Mouse (Mus musculus) gastrocnemius, postnatal 4 days (tissue): Measurements from ENCODE around the gene Srebf2. TPM values are rescaled to one million over a fixed set of nuclear protein-coding genes. Genes with fewer than 3 reads are reported as not detected.
A peak's percentile ranks its signal among the peaks of the same experiment; 100 is the strongest.
"Not testable (repeated sequence)": the region's sequence is repeated elsewhere in the genome, so short reads cannot be mapped to it uniquely, and the experiment has no call there.

Experiments
- DNase-seq, 2 experiments: peaks; one replicate each; pipeline ENCODE4 v3.0.0; 2021 to 2022; ENCODE audit warnings: low spot score in 2 of 2, mixed read lengths in 2 of 2
- long read RNA-seq, 2 experiments: library from polyadenylated mRNA; stranded (forward); transcript quantifications; one replicate each; pipeline ENCODE4 v2.0.0; 2021
- total RNA-seq, 2 experiments: library from RNA; stranded (reverse); gene quantifications; 2 replicates each; pipeline ENCODE4 v1.2.3; 2021

The Srebf2 gene
- total RNA-seq = 10 to 100 TPM; 77.9 to 96.4 TPM
- long read RNA-seq, experiment 1, full-length matches to known transcripts = 21 of 45 reads
- long read RNA-seq, experiment 1, partial matches to known transcripts = 8 of 45 reads
- long read RNA-seq, experiment 1, other reads (novel, unspliced or antisense) = 16 of 45 reads
- long read RNA-seq, experiment 2, full-length matches to known transcripts = 34 of 78 reads
- long read RNA-seq, experiment 2, partial matches to known transcripts = 26 of 78 reads
- long read RNA-seq, experiment 2, other reads (novel, unspliced or antisense) = 18 of 78 reads

DNA sequence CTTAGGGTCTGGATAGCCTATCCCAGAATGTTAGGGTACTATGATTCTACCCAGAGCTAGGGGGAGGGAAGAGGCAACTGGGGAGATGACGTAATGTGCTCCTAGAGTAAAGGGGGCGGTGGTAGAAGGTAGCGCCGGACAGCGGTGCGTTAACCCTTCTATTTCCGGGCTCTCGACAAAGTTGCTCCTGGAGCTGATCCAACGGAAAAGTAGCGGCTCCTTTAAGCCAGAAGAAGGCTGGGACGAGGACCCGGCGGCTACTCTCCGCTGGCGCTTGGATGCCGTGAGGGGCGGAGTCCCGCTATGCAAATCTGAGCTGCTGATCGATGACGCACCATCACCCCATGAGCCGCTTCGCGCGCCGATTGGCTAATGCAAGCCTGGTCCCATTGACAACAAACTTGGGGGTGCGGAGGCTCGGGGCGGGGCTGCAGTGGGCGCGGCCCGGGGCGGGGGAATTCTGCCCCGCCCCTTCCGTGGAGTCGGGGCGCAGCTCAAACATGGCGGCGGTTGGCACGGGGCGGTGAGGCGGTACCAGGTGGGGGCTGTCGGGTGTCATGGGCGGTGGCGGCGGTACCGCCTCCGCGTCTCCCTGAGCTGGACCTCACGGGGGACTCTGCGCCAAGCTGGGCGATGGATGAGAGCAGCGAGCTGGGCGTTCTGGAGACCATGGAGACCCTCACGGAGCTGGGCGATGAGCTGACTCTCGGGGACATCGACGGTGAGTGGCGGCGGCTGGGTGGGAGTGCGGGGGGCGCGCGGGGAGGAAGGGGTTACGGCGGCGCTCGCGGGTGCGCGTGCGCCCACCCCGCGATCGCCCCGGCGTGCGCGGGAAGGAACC, at the start of gene Srebf2:
TSS of gene Srebf2 (plus strand) at position 412 of the 841 bp plus-strand sequence.
- peak; percentile 96 to 99 for DNase-seq

DNA sequence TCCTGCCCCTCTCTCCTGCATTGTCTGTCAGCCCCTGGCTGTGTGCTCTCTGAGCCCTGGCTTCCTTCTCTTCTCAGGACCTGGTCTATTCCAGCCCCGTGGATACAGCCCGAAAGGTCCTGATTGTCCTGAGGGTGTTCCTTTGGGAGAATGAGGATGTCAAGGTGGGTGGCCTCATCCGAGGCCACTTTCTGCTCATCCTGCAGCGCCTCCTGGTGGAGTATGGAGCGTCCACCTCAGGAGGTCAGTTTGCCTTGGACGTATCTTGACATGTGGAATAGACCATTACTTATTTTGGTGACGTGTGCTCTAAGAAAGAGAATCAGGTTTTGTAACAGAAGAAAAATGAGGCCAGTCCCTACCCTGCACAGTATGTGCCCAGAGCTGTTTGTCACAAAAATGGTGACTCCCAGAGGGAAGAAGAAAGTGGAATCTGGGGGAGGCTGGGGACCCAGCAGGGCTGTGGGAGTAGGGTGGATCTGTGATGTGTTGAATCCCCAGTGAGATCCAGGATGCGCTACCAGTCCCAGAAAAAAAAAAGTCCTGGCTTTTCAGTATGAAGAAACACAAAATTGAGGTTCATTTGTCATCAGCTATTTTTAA, 39.9 kb upstream of the Srebf2 start:
- peak in 1 of 2 experiments; percentile 66 for DNase-seq

DNA sequence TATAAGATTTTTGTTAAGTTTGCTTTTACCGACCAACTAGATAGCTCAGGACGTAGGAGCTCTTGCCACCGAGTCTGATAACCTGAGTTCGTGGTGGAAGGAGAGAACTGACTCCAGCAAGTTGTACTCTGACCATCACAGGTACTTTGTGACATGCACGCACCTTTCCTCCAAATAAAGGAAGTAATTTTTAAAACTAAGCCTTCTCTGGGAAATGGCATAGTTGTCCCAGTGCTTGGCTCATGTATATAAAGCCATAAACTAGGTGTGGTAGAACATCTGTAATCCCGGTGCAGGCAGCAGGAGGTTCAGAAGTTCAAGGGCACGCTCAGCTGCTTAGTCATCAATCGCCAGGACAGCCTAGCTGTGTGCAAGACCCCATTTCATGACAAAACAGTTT, 26.4 kb upstream of the Srebf2 start:
- DNase-seq = no peak

DNA sequence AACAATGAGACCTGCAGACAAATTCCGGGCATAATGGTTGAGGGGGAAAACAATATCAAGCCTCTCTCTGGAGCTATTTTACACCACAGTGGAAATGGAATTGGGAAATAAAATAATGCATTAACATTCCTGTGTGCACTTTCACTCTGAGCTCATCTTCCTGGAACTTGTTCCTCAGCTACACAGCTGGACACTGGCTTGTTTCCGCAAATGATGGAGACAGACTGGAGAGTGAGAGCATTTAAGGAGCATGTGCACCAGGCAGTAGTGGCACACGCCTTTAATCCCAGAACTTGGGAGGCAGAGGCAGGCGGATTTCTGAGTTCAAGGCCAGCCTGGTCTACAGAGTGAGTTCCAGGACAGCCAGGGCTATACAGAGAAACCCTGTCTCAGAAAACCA, 20.3 kb upstream of the Srebf2 start:
- not testable (repeated sequence) for DNase-seq

DNA sequence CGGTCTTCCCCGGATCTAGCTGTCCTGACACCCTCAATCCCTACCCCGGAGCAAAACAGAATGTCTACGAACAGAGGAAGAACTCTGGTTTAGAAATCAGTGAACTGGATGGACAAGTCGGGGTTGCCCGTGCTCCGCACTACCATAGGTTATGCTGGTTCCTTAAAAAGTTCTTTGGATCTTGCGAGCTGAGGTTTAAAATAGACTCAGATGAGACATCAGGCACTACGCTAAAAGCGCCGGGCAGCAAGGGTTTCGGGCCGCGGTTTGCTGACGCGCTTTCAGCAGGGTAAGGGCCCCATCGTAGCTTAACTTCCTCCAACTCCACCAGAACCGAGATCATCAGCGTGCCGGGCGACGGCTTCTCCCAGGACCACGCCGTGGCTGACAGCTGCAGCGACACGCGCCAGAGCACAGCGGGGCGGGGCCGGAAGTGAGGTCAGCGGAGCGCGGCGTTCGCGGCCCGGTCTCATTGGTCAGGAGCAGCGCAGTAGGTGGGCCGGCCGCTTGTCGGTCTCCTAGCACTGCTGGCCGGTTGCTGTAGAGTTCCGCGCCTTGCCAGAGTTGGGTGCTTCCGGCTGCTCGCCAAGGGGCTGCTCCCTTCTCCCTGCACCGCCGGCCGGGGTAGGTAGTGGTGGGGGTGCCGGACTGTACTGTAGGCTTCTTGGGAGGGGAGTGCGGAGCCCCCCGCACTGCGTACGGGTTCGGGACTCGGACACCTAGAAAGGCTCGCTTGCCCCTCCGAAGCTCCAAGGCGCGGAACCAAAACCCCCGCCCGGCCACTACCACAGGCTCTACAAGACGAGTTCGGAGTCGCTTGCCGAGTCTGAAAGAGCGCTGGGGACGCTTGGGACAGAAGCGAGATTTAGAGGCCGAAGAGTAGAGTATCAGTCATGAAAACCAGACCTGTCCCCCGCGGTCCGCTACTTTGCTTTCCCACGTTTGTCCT, 19.3 kb upstream of the Srebf2 start, which contains the start of gene Ccdc134:
TSS of gene Ccdc134 (plus strand) at position 497 of the 949 bp plus-strand sequence.
- peak; percentile 97 to 98 for DNase-seq

DNA sequence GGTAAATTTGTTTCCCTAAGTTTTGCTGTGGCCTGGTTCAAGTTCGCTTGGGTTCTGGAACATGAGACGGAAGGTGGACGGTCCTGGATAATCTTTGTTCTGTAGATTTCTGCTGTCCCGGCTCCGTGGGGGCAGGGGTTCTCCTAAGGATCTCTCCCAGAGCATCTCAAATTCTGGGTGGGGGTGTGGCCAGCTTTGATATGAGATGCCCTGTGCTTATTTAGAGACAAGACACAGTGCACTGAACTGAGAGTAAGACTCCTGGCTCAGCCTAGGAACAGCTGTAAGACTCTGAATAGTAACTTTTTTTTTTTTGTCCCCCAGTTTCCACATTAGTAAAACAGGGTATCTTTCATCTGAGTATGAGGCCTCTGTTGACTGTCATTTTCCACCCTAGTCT, 18.6 kb upstream of the Srebf2 start:
- DNase-seq = no peak

DNA sequence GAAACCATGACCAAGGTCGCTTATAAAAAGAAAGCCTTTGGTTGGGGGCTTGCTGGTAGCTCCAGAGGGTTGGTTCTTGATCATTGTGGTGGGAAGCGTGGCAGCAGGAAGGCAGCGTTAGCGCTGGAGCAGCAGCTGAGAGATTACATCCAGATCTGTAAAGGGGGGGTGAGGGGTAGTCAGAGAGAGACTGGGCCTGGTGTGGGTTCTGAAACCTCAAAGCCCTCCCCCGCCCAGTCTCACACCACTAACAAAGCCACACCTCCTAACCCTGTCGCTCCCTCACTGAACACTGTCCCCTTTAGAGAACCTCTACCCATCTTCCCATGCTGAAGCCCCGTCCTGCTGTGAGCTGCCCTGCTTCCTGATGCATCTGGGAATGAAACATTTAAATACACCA, 16.4 kb upstream of the Srebf2 start:
- no peak for DNase-seq

DNA sequence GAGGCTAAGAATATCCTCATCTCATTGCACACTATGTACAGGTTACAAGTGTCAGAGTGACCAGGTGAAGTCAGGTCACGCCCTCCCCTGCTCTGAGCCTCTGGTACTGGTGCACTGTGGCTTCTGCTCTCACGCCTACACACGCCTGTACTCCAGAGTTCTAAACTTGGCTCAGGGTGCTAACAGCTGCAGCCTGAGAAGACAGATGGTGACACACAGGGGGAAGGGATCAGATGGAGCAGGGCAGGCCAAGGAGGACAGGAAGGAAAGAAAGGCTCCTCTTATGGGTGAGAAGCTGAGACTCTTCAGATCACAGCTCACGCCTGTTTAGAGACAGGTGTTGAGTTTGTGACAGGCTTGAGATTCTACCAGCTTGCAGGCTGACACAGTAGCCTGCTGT, 11.6 kb upstream of the Srebf2 start:
- DNase-seq = no peak

DNA sequence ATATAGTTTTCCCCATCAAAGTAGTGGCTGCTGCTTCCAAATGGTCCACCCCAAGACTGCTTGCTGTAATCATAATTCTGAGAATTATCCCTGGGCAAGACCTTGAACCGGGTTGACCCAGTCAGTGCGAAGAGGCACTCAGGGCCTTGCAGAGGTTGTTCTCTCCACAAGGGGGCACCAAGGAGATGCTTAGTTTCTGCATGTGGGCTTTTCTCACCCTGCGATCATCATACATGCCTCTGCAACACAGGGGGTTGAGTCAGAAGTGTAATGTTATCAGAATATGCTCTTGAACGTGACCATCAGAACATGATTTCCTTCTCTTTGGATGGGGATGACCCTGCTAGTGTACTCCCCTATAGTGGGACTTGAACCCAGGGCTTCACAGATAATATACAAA, 8.4 kb upstream of the Srebf2 start:
- DNase-seq = peak; percentile 40 to 64

DNA sequence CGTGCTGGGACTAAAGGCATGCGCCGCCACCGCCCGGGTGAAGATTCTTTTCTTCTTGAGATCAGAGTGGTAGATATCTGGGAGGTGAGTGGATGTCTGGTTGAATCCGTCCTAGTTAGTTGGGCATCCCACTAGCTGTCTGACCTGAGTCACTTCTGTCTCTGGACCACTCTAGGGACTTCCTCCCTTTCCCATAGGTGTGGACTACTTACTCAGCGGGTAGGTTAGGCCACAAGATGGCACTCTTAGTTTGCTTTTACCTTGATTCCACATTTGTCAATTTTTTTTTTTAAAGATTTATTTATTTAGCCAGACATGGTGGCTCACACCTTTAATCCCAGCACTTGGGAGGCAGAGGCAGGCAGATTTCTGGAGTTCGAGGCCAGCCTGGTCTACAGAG, 7.8 kb upstream of the Srebf2 start:
- no peak for DNase-seq

DNA sequence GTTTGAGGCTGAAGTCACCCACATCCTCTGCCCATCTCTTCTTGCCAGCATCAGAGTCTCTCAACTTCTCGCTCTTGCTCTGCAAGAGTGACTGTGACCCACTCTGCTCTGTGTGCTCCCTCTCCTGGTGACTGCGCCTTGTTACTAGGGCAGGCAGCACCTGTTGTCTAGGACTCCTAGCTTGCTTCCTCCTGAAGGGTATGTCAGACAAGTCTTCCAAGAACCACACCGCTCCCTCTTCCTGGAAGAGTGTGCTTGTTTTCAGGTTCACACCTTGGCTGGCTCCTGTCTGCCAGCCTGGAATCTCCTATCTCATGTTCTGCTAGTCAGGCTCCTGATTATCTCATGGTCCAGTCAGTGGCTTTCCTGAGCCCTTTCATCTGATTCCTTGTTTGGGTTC, 6.6 kb upstream of the Srebf2 start:
- no peak for DNase-seq

DNA sequence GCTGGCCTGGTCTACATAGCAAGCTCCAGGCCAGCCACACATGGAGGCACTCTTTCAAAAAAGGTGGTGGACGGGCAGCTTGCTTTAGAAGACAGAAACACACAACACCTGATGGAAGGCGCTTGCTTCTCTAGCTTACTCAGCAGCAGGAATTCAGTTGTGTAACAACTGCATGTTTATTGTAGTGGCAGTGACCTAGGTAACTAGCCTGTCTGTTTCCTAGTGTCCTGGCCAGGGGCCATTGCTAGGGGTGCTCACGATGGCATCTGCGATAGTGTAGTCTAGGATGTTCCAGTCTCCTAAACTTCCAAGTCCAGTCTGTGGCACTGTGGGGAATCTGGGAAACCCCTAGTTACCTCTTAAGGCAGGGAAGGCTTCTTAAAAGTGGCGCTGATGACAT, 2.8 kb upstream of the Srebf2 start:
- DNase-seq = no peak

DNA sequence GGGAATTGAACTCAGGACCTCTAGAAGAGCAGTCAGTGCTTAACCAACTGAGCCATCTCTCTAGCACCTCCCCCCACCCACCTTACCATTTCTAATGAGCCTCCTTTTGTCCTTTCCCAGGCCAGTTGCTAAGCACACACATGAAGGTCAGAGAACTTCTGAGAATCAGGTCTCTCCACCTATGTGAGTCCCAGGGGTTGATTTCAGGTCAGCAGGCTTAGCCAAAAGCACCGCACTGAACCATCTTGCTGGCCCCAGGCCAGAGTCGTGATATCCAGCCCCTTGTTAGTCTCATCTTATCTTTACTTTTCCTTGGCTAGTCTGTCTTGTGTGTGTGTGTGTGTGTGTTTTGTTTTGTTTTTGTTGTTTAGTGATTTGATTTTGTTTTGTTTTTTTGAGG, 1.6 kb upstream of the Srebf2 start:
- DNase-seq = no peak

DNA sequence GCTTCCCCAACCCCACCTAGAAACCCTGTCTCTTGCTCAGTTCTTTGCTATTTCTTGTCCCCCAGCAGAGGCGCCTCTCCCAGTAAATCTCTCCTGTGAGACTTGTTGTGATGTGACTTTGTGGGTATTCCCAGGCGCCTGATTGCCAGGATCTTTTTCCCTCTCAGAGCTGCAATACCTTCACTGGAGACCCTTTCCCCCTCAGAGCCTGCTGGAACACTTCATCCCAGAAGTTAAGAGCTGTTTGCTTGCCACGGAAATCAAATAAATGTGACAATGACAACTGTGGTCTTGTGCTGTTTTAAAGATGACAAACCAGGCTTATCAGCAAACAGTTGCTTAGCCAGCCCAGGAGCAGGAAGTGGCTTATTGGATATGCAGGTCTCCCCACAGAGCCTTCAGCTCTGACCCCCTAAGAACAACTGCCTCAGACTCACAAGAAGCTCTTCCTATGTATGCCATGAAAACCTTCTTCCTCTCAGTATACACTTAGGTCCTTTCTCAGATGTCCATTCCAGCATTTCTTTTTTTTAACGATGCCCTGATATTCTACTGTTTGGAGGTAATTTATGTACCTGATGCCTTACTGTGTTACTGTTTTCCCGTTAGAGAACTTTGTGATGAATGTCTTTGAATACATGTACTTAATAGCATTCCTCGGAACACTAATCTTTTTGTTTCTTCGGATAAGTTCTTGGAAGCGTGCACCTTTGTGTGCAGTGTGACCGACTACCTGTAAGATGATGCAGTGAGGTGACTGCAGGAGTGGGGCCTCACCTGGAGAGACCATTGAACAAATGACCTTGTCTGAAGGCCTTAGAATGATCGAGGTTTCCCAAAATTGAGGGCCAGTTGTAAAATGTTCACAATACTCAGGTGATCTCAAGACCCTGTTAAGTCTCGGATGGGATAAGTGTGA, 871 bp upstream of the Srebf2 start:
- no peak for DNase-seq

DNA sequence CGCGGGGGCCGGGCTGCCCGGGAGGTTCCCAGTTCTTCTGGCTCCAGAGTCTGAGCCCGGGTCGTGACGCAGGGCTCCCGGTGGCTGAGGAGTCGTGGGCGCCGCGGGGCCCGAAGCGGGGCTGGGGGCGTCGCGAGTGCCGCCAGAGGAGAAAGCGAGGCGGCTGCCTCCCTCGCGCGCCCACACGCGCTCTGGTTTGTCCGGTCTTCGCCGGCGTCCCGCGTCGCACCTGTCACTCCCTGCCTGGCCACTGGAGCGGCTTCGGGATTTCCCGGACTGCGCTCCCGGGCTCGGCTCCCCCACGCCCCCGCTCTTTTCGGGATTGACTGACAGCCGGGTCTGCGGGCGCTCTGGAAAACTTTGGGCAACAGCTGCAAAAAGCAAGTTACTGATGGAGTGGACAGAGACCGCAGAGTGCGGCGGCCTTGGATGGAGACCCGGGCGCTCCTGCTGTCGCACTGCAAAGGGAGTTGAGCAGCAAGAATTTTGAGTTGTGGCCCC, 680 bp downstream of the Srebf2 start:
- peak; percentile 67 to 83 for DNase-seq

DNA sequence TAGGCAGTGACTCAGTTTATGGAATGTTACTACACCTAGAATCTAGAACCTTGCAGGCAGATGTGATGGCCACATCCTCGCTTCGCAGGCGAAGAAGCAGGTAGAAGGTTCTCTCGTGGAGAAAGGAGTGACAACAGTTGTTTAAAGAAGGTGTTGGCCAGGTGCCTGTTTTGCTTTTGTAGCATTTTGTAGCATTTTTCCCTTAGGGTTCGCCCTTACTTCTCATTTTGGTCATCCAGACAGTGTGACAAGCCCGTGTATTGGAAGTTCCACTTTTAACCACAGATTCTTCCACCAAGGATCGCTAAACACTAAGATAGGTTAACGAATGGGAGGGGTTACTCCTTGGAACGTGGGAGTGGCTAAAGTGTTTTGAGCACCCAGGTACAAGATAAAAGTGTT, 1.5 kb downstream of the Srebf2 start:
- no peak for DNase-seq

DNA sequence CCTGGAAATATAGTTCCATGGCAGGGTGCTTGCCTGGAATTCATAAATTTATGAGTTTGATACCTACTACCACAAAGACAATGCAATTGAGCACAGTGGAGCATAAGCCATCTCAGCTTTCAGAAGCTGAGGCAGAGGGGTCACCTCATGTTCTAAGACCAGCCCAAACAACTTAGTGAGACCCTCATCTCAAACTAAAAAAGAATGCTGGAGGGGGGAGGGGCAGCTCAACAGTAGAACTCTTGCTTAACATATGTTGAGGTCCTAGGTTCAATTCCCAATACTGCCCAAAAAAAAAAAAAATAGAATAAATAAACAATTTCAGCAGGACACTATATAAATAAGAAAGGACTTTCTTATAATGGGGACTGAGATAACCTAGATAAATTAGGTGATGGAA, 3.1 kb downstream of the Srebf2 start:
- no peak for DNase-seq

DNA sequence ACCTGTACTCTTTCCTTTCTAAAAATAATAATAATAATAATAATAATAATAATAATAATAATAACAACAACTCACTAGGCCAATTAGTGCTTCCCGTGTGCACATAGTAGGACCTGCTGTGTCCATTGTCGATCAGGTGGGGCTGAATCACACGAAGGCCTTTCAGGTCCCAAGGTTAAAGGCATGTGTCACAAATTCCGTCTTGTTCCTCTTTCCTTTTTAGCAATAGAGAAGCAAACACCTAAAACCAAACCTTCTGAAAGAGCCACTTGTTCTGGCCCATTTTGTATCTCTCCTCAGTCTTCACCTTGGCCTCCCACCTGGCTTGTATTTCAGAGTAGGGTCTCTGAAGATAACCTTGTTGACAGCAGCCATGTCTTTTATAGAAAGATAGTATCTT, 4.2 kb downstream of the Srebf2 start:
- DNase-seq = no peak

DNA sequence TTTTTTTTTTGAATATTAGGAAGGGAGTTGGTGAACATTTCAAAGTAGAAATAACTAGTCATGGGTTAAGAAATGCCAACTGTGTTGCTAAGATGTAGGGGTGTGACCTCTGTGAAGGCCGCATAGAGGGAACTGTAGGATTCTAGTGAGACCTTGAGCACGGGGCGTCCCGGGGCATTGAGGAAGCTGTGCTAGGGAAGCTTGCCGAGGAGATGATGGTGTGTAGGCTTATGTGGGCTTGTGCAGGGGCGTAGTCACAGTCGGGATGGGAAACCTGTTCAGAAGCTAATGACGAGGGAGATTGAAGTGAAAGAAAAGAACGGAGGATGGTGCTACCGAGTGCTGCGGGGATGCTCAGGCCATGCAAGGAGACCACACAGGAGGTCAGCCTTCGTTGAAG, 5.0 kb downstream of the Srebf2 start:
- no peak for DNase-seq

DNA sequence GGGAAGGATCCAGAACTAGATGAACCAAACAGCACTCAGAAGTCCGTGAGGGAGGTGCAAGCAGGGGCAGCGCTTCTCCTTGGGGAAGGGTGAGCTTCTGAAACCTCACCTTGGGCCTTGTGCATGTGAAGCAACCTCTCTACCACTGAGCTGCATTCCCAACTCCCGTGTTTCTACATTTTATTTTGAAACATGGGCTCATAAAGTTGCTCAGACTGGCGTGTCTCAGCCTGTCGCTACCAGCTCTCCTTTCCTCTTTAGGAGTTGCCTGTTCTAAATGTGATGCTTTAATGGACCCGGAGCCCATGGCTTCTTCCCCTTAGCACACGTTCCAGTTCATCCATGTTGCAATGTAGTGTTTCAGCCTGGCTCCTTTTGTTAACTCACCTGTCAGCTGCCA, 5.5 kb downstream of the Srebf2 start:
- no peak for DNase-seq
